Mouse (Mus musculus) CH12.LX (cell line): Measurements from ENCODE around the gene Eif2b4. TPM values are rescaled to one million over a fixed set of nuclear protein-coding genes. Genes with fewer than 3 reads are reported as not detected.

ENCODE experiments used
- DNase-seq: peaks from one replicate; pipeline ENCODE4 v3.0.0-alpha.2; 2013; ENCODE audit errors: extremely low read depth
- H3K27ac ChIP-seq: 2 replicates; pipeline ENCODE4 v1.5.1; 2012; ENCODE audit warnings: low read depth, mild to moderate bottlenecking, control low read depth, moderate library complexity; ENCODE audit not compliant: insufficient read depth
- H3K27me3 ChIP-seq: replicated peaks from 2 replicates; pipeline ENCODE3; 2012; ENCODE audit warnings: inconsistent platforms
- H3K36me3 ChIP-seq, 2 experiments: replicated peaks in 1 of 2; 2 replicates each; pipeline versions ENCODE3 to v1.6.1; 2012; ENCODE audit warnings: inconsistent platforms in 1 of 2, low read length in 1 of 2, mild to moderate bottlenecking in 1 of 2, mixed read lengths in 1 of 2, moderate library complexity in 1 of 2; ENCODE audit not compliant: control insufficient read depth in 1 of 2, insufficient read depth in 1 of 2
- H3K4me1 ChIP-seq, 2 experiments: 2 replicates each; pipeline ENCODE4 v1.6.1; 2012; ENCODE audit warnings: inconsistent platforms in 1 of 2, moderate library complexity in 1 of 2; ENCODE audit not compliant: insufficient read depth in 2 of 2, control insufficient read depth in 1 of 2
- H3K4me2 ChIP-seq: 2 replicates; pipeline ENCODE4 v1.6.1; 2012; ENCODE audit warnings: low read depth, mild to moderate bottlenecking, control low read depth; ENCODE audit not compliant: poor library complexity, insufficient read depth, severe bottlenecking
- H3K4me3 ChIP-seq, 3 experiments: fragments of 150-350 bp in 1 of 3; sonication (generic) in 1 of 3; replicated peaks in 1 of 3; 2 replicates each; pipeline versions ENCODE3 to v1.5.1; 2011 to 2012; ENCODE audit warnings: low read depth in 2 of 3, low read length in 2 of 3, mild to moderate bottlenecking in 2 of 3, moderate library complexity in 2 of 3, control low read depth in 1 of 3, improper control_type of control experiment in 1 of 3, inconsistent platforms in 1 of 3, mixed read lengths in 1 of 3; ENCODE audit not compliant: poor library complexity in 1 of 3
- H3K79me2 ChIP-seq: replicated peaks from 2 replicates; pipeline ENCODE4 v1.6.1; 2012; ENCODE audit warnings: mild to moderate bottlenecking, moderate library complexity; ENCODE audit not compliant: control insufficient read depth, poor library complexity, insufficient read depth, severe bottlenecking; ENCODE audit errors: extremely low read depth
- H3K9ac ChIP-seq: 2 replicates; pipeline ENCODE4 v1.6.1; 2012; ENCODE audit warnings: low read depth, mild to moderate bottlenecking, control low read depth, moderate library complexity; ENCODE audit not compliant: insufficient read depth
- H3K9me3 ChIP-seq: replicated peaks from 2 replicates; pipeline ENCODE3; 2012; ENCODE audit warnings: low read length, inconsistent platforms, mixed read lengths
- BHLHE40 ChIP-seq: IDR thresholded peaks from 2 replicates; pipeline ENCODE4 v1.6.1; 2011; ENCODE audit warnings: mild to moderate bottlenecking, low read depth, low read length, improper control_type of control experiment
- CHD1 ChIP-seq: IDR thresholded peaks from 2 replicates; pipeline ENCODE4 v1.6.1; 2012; ENCODE audit warnings: low read depth, low read length, improper control_type of control experiment, inconsistent platforms
- CHD2 ChIP-seq: IDR thresholded peaks from 2 replicates; pipeline ENCODE4 v1.6.1; 2011; ENCODE audit warnings: low read length, improper control_type of control experiment
- CTCF ChIP-seq, 2 experiments: IDR thresholded peaks in 1 of 2; conservative IDR thresholded peaks in 1 of 2; 2 replicates each; pipeline ENCODE4 v1.5.1; 2011 to 2012; ENCODE audit warnings: low read depth in 2 of 2, low read length in 2 of 2, improper control_type of control experiment in 1 of 2, inconsistent platforms in 1 of 2, mild to moderate bottlenecking in 1 of 2, moderate library complexity in 1 of 2
- E2F4 ChIP-seq: IDR thresholded peaks from 2 replicates; pipeline ENCODE4 v1.6.1; 2011; ENCODE audit warnings: low read depth, low read length, improper control_type of control experiment; ENCODE audit not compliant: insufficient replicate concordance
- ELF1 ChIP-seq: IDR thresholded peaks from 2 replicates; pipeline ENCODE4 v1.6.1; 2014; ENCODE audit warnings: low read depth, mild to moderate bottlenecking, inconsistent platforms, low read length, improper control_type of control experiment
- EP300 ChIP-seq: IDR thresholded peaks from 2 replicates; pipeline ENCODE4 v1.6.1; 2011; ENCODE audit warnings: low read length, improper control_type of control experiment
- ETS1 ChIP-seq: conservative IDR thresholded peaks from 2 replicates; pipeline ENCODE4 v1.6.1; 2012; ENCODE audit warnings: low read depth, mild to moderate bottlenecking, inconsistent platforms, low read length, improper control_type of control experiment, moderate library complexity
- GABPA ChIP-seq: IDR thresholded peaks from 2 replicates; pipeline ENCODE4 v1.6.1; 2012; ENCODE audit warnings: low read depth, low read length, improper control_type of control experiment, inconsistent platforms; ENCODE audit not compliant: insufficient replicate concordance
- HCFC1 ChIP-seq: IDR thresholded peaks from 2 replicates; pipeline ENCODE4 v1.6.1; 2012; ENCODE audit warnings: low read depth, mild to moderate bottlenecking, inconsistent platforms, low read length, improper control_type of control experiment
- IRF4 ChIP-seq: IDR thresholded peaks from 2 replicates; pipeline ENCODE4 v1.6.1; 2014; ENCODE audit warnings: low read depth, mild to moderate bottlenecking, inconsistent platforms, low read length, improper control_type of control experiment
- JUN ChIP-seq: IDR thresholded peaks from 2 replicates; pipeline ENCODE4 v1.6.1; 2011; ENCODE audit warnings: low read depth, mild to moderate bottlenecking, low read length, improper control_type of control experiment, moderate library complexity; ENCODE audit not compliant: insufficient read depth
- JUND ChIP-seq: conservative IDR thresholded peaks from 2 replicates; pipeline ENCODE4 v1.6.1; 2011; ENCODE audit warnings: low read depth, low read length, improper control_type of control experiment
- KAT2A ChIP-seq: IDR thresholded peaks from 2 replicates; pipeline ENCODE4 v1.6.1; 2012; ENCODE audit warnings: low read length, improper control_type of control experiment, inconsistent platforms; ENCODE audit not compliant: insufficient replicate concordance
- MAX ChIP-seq: IDR thresholded peaks from 2 replicates; pipeline ENCODE4 v1.6.1; 2011; ENCODE audit warnings: low read length, improper control_type of control experiment
- MAZ ChIP-seq: IDR thresholded peaks from 2 replicates; pipeline ENCODE4 v1.6.1; 2012; ENCODE audit warnings: low read depth, mild to moderate bottlenecking, inconsistent platforms, low read length, improper control_type of control experiment, moderate library complexity
- MEF2A ChIP-seq: IDR thresholded peaks from 2 replicates; pipeline ENCODE4 v1.6.1; 2014; ENCODE audit warnings: low read depth, mild to moderate bottlenecking, inconsistent platforms, low read length, improper control_type of control experiment, borderline replicate concordance
- MXI1 ChIP-seq: IDR thresholded peaks from 2 replicates; pipeline ENCODE4 v1.6.1; 2011; ENCODE audit warnings: mild to moderate bottlenecking, low read depth, low read length, improper control_type of control experiment
- MYC ChIP-seq: IDR thresholded peaks from 2 replicates; pipeline ENCODE4 v1.6.1; 2011; ENCODE audit warnings: low read depth, mild to moderate bottlenecking, improper control_type of control experiment, low read length
- NELFE ChIP-seq: IDR thresholded peaks from 2 replicates; pipeline ENCODE4 v1.6.1; 2011; ENCODE audit warnings: low read depth, low read length, improper control_type of control experiment
- NRF1 ChIP-seq: IDR thresholded peaks from 2 replicates; pipeline ENCODE4 v1.6.1; 2014; ENCODE audit warnings: low read depth, mild to moderate bottlenecking, inconsistent platforms, low read length, improper control_type of control experiment, moderate library complexity
- PAX5 ChIP-seq: IDR thresholded peaks from 2 replicates; pipeline ENCODE4 v1.6.1; 2012; ENCODE audit warnings: low read length, inconsistent platforms, mixed read lengths
- POLR2A ChIP-seq: IDR thresholded peaks from 2 replicates; pipeline ENCODE4 v1.6.1; 2011; ENCODE audit warnings: low read depth, mild to moderate bottlenecking, improper control_type of control experiment, low read length
- POLR2AphosphoS2 ChIP-seq: IDR thresholded peaks from 2 replicates; pipeline ENCODE4 v1.6.1; 2011; ENCODE audit warnings: low read depth, low read length, improper control_type of control experiment
- RAD21 ChIP-seq: IDR thresholded peaks from 2 replicates; pipeline ENCODE4 v1.6.1; 2011; ENCODE audit warnings: low read depth, mild to moderate bottlenecking, low read length, improper control_type of control experiment, moderate library complexity
- RCOR1 ChIP-seq: conservative IDR thresholded peaks from 2 replicates; pipeline ENCODE4 v1.6.1; 2012; ENCODE audit warnings: low read depth, mild to moderate bottlenecking, inconsistent platforms, low read length, improper control_type of control experiment
- SIN3A ChIP-seq: IDR thresholded peaks from 2 replicates; pipeline ENCODE4 v1.6.1; 2012; ENCODE audit warnings: low read length, improper control_type of control experiment, inconsistent platforms
- SMC3 ChIP-seq: IDR thresholded peaks from 2 replicates; pipeline ENCODE4 v1.6.1; 2011; ENCODE audit warnings: low read depth, low read length, improper control_type of control experiment
- TBP ChIP-seq: conservative IDR thresholded peaks from 2 replicates; pipeline ENCODE4 v1.6.1; 2011; ENCODE audit warnings: low read depth, low read length, improper control_type of control experiment
- TCF12 ChIP-seq: IDR thresholded peaks from 2 replicates; pipeline ENCODE4 v1.6.1; 2014; ENCODE audit warnings: low read depth, mild to moderate bottlenecking, inconsistent platforms, low read length, improper control_type of control experiment
- UBTF ChIP-seq: IDR thresholded peaks from 2 replicates; pipeline ENCODE4 v1.6.1; 2012; ENCODE audit warnings: low read depth, mild to moderate bottlenecking, inconsistent platforms, low read length, improper control_type of control experiment, moderate library complexity
- USF2 ChIP-seq: conservative IDR thresholded peaks from 2 replicates; pipeline ENCODE4 v1.6.1; 2011; ENCODE audit warnings: low read depth, low read length, improper control_type of control experiment
- ZKSCAN1 ChIP-seq: IDR thresholded peaks from 2 replicates; pipeline ENCODE4 v1.6.1; 2012; ENCODE audit warnings: low read depth, inconsistent platforms, low read length, improper control_type of control experiment, borderline replicate concordance
- ZMIZ1 ChIP-seq: IDR thresholded peaks from 2 replicates; pipeline ENCODE4 v1.6.1; 2012; ENCODE audit warnings: low read depth, mild to moderate bottlenecking, inconsistent platforms, low read length, improper control_type of control experiment
- dilution Hi-C: fragments of 300-500 bp; cut with MboI; formaldehyde crosslinking; loops from 2 replicates; pipeline ENCODE4 v1.14.3; 2020; ENCODE audit warnings: low sequenced_read_pairs; ENCODE audit not compliant: extremely low pct_unique_long_range_greater_than_20kb, extremely low pct_ligation_motif_present
- in situ Hi-C: fragments of 300-500 bp; cut with MboI; formaldehyde crosslinking; loops from 3 replicates; pipeline ENCODE4 v1.14.3; 2019; ENCODE audit warnings: low sequenced_read_pairs, low pct_ligation_motif_present, low pct_unique_long_range_greater_than_20kb, mixed read lengths
- polyA plus RNA-seq: library from polyadenylated mRNA; unstranded; fragments of >175 nt; gene quantifications from 2 replicates; pipeline ENCODE4 v1.2.1, GENCODE M21; 2012; ENCODE audit warnings: low read depth; ENCODE audit not compliant: insufficient read length
- total RNA-seq, 2 experiments: library from RNA; depleted of rRNA; stranded (reverse); fragments of 300-350 nt in 1 of 2; fragments of >200 nt in 1 of 2; gene quantifications; 2 replicates each; pipeline ENCODE4 v1.2.3; 2012 to 2014

Gene Eif2b4
- 56.8 and 75.0 TPM in 2 replicates for total RNA-seq (2012; rRNA removed)
- 26.8 and 29.0 TPM in 2 replicates for total RNA-seq (2014; rRNA removed)
- polyA plus RNA-seq: 99.5 and 106 TPM in 2 replicates

DNA sequence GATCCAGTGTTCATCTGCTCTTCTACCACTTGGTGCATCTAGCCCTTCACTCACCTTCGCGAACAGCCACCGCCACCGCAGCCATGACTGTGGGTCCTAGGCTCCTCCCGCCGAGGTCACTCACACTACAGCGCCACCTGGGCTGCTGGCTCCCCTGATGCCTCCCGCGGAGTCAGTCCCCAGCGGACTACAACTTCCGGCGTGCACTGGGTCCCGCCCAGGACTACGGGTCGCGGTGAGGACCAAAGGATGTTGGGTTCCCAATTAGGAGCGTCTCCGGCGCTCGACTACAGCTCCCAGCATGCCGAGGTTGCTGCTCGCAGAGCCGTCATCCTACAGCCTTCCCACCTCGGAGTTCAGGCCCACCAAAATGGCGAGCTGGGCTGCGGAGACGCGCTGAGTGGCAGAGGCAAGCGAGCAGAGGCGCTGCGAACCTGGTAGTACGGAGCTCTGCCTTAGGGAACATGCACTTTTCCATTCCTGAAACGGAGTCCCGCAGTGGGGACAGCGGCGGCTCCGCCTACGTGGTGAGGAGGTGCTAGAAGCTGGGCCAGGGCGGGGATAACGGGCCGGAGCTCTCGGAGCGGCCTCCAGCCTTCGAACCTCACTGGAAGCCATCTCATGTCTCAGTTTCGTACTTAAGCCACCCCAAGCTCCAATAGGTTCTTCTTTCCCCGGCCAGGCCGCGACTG, at the start of gene Eif2b4, which contains the start of gene Snx17:
TSS of gene Eif2b4 (minus strand) at position 492 of the 692 bp plus-strand sequence.
TSS of gene Snx17 (plus strand) at position 289 of the 692 bp plus-strand sequence.
- TF ChIP-seq USF2 (no peak), HCFC1 (peak; percentile 97), JUND (no peak), IRF4 (peak; percentile 81), CHD2 (peak; percentile 49; the same call in 1 of the 2 replicates), E2F4 (peak; percentile 79; the same call in 1 of the 2 replicates), MYC (peak; percentile 53; the same call in 1 of the 2 replicates), POLR2AphosphoS2 (no peak), NELFE (peak; percentile 87), GABPA (peak; percentile 90; the same call in 1 of the 2 replicates), JUN (no peak), TBP (peak; percentile 18), POLR2A (peak; percentile 89), BHLHE40 (no peak), CHD1 (no peak), MAZ (peak; percentile 86), ZKSCAN1 (no peak), MXI1 (peak; percentile 81), UBTF (peak; percentile 63; the same call in 1 of the 2 replicates), ELF1 (peak; percentile 95), SIN3A (peak; percentile 96), ETS1 (peak; percentile 32), MAX (peak; percentile 34; the same call in 1 of the 2 replicates), RAD21 (no peak), SMC3 (no peak), TCF12 (peak; percentile 94), PAX5 (no peak), EP300 (no peak), NRF1 (peak; percentile 61; the same call in 1 of the 2 replicates), ZMIZ1 (peak; percentile 48; the same call in 1 of the 2 replicates), KAT2A (peak; percentile 99), MEF2A (peak; percentile 88; the same call in 1 of the 2 replicates), CTCF (conservative IDR thresholded peaks at IDR 0.05 in 1 of 2, IDR thresholded peaks at IDR 0.05 in 1 of 2; ENCODE audit: low read depth in 2 of 2, low read length in 2 of 2) (peak in 1 of 2 experiments; percentile 77; a peak in 2 of 4 replicates), RCOR1 (no peak)

More for the DNA sequence above, at the start of gene Eif2b4, which contains the start of gene Snx17:
- H3K9ac ChIP-seq: peak within 1 kb of the TSS; percentile 91
- dilution Hi-C loops (no loop called here), in situ Hi-C loops (no loop called here)
- H3K79me2 ChIP-seq: peaks cover 27% of the 10 kb centered on the region
- DNase-seq: peak; percentile 98
- peak within 1 kb of the TSS; percentile 83 to 96 (median 88) for H3K4me3 ChIP-seq
- no peaks in the 10 kb centered on the region for H3K27me3 ChIP-seq
- H3K4me1 ChIP-seq: peaks cover 2 to 29% of the 10 kb centered on the region in 2 experiments; a peak in 3 of 4 replicates
- H3K27ac ChIP-seq: peak within 1 kb of the TSS; percentile 82
- peaks cover 57 to 68% of the 10 kb centered on the region in 2 experiments for H3K36me3 ChIP-seq
- peak within 1 kb of the TSS; percentile 94 for H3K4me2 ChIP-seq
- H3K9me3 ChIP-seq: no peaks in the 10 kb centered on the region
